Mouse (Mus musculus): ENCODE measurements around the gene Arhgap30.

DNA sequence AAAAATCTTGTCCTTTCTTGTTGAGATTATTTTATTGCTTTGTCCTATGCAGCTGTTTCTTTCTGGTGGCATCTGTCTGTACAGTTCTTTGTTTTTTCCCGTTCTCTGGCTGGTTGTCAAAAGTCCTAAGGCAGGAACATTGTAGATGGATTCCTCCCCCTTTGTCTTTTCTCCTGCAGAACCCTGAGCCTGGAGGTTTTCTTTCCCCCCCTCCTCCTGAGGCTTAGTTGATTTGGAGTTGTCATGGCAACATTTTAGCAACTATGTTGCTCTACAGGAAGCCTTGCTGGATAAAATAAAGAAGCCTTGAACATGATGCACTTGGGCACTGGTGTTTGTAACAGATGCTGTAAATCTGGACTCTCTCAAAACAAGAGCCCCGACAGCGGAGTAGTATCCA, 23.7 kb downstream of the Arhgap30 start:
- TF ChIP-seq REST (IDR thresholded peaks at IDR 0.05; ENCODE audit: insufficient read depth, insufficient read length) (no peak), MYOG (IDR thresholded peaks at IDR 0.05; ENCODE audit: control insufficient read depth in 1 of 3, insufficient read depth in 1 of 3, insufficient read length in 2 of 3, low read depth in 2 of 3) (no peak), SRF (IDR thresholded peaks at IDR 0.05; ENCODE audit: control insufficient read depth, insufficient read length, low read depth) (no peak), POLR2A (IDR thresholded peaks at IDR 0.05; ENCODE audit: insufficient read length, low read depth) (no peak), E2F4 (IDR thresholded peaks at IDR 0.05; ENCODE audit: insufficient read depth) (no peak), POLR2AphosphoS2 (IDR thresholded peaks at IDR 0.05; ENCODE audit: insufficient read length, low read depth) (no peak), USF1 (IDR thresholded peaks at IDR 0.05; ENCODE audit: low read depth) (no peak), MAX (IDR thresholded peaks at IDR 0.05; ENCODE audit: low read depth) (no peak), MYOD1 (IDR thresholded peaks at IDR 0.05; ENCODE audit: control insufficient read depth in 1 of 3, insufficient read length in 2 of 3, low read depth in 2 of 3) (no peak), TCF12 (IDR thresholded peaks at IDR 0.05; ENCODE audit: insufficient read depth, poor library complexity, severe bottlenecking) (no peak)

All from myocyte (in vitro differentiated cells).